Mouse (Mus musculus): ENCODE results near the gene Akirin1. TPM values are rescaled to one million over a fixed set of nuclear protein-coding genes. Genes with fewer than 3 reads are reported as not detected.

Gene Akirin1
- polyA plus RNA-seq (2017; shearing (Covaris generic)): 18.9 TPM

DNA sequence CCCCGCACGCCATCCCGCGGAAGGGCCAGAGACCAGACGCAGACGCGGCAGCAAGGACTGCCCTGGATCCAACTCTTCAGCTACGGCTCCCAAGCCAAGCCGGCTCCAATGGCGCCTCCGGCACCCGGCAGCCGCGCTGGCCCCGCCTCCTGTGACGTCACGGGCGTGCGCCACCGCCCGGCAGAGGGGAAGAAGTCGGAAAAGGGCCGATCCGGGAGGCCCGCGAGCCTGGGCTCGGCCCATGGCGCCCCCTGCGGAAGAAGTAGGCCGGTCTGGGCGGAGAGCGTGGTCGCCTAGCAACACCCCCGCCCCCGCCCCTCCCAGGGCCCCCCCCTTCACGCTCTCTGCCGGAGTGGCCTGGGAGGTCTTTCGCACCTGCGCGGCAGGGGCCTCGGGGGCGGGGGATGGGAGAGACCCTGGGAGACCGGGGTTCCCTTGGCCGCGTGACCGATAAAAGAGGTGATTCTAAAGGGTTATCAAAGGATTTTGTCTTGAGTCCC, at the start of gene Akirin1:
TSS of gene Akirin1 (minus strand) at position 194 of the 500 bp plus-strand sequence.

GRCm38 (mm10) chr4:123787191-123787985, 37.2 kb upstream of the Akirin1 start, which contains the start of gene Rhbdl2:
Gene Rhbdl2 (plus strand): TSS chr4:123787874.

GRCm38 (mm10) chr4:123717574-123718433, 32.3 kb downstream of the Akirin1 start, which contains the start of gene Ndufs5:
Gene Ndufs5 (minus strand): TSS chr4:123718202.

Other genes starting within 250 kb of the Akirin1 start
- 184 TPM for gene Macf1, start 66.0 kb downstream of the Akirin1 start, polyA plus RNA-seq (2017; shearing (Covaris generic))
- gene Ndufs5, start 32.1 kb downstream of the Akirin1 start, polyA plus RNA-seq (2017; shearing (Covaris generic)): 161 TPM
- 0.35 TPM for gene Rhbdl2, start 37.5 kb upstream of the Akirin1 start, polyA plus RNA-seq (2017; shearing (Covaris generic))
- not detected for gene 4933427I04Rik, start 109.3 kb upstream of the Akirin1 start, polyA plus RNA-seq (2017; shearing (Covaris generic))
- gene Mycbp, start 154.5 kb upstream of the Akirin1 start, polyA plus RNA-seq (2017; shearing (Covaris generic)): 13.1 TPM
- 17.1 TPM for gene Rragc, start 167.1 kb upstream of the Akirin1 start, polyA plus RNA-seq (2017; shearing (Covaris generic))
- gene 4930535I16Rik, start 167.7 kb upstream of the Akirin1 start, polyA plus RNA-seq (2017; shearing (Covaris generic)): not detected

All from activated CD4-positive, CD25-positive, alpha-beta regulatory T cell, adult 9 weeks (primary cell).